Comparison of ENCODE assay signal across 26 mouse cellular contexts in genomic region chr4:21744142-21744541, GRCm38 (mm10). TPM values are rescaled to one million over a fixed set of nuclear protein-coding genes. Genes with fewer than 3 reads are reported as not detected.
DNase-seq lines count a peak whose midpoint lies in the region; ATAC-seq and TF ChIP-seq lines count a peak whose summit lies in the region.
"Not testable (repeated sequence)": the region's sequence is repeated elsewhere in the genome, so short reads cannot be mapped to it uniquely, and the experiment has no call there.
"Had no signal": no experiment of that assay in that cellular context is flagged by ENCODE, and none has a peak within 500 bp of the region (broad histone marks: within the 10 kb centered on the region; RNA-seq: fewer than 3 reads in every experiment).

No protein-coding gene starts in this region.

- H3K4me1 ChIP-seq in stomach, postnatal 0 days (replicated peaks; ENCODE audit: control insufficient read depth, insufficient read depth) = not testable (repeated sequence)

- H3K9ac ChIP-seq in stomach, postnatal 0 days (ENCODE audit: low read length) = not testable (repeated sequence)

- peak; percentile 34; the same call in 1 of the 2 replicates for TF ChIP-seq CTCF in layer of hippocampus, adult 2 months (conservative IDR thresholded peaks at IDR 0.05)
- 0 out of 2 replicates have a peak, but pooled peaks have one; percentile 26 for TF ChIP-seq CTCF in stomach, postnatal 0 days (IDR thresholded peaks at IDR 0.05; ENCODE audit: low read depth)

- ATAC-seq in megakaryocyte, adult 5-6 weeks (ENCODE audit: poor library complexity, severe bottlenecking) = peak; percentile 43; the same call in 1 of the 2 replicates
- not testable (repeated sequence) for ATAC-seq in stomach, postnatal 0 days (ENCODE audit: low FRiP score, low TSS enrichment)

- H3K27me3 ChIP-seq in stomach, postnatal 0 days (ENCODE audit: control insufficient read depth, insufficient read depth, low read length) = not testable (repeated sequence)

- peak; percentile 32 for DNase-seq in A20 (ENCODE audit: low read depth, low spot score)
- peak; percentile 32 for DNase-seq in ES-CJ7 (ENCODE audit: low read depth, low spot score)
- DNase-seq in ZHBTc4 (ENCODE audit: low read depth, low spot score) = peak; percentile 45
- peak; percentile 28 for DNase-seq in induced T-regulatory cell, adult 2 months (ENCODE audit: low read depth)
- DNase-seq in layer of hippocampus, adult 2 months (ENCODE audit: low spot score in 2 of 2); stomach, postnatal 0 days (ENCODE audit: low spot score): not testable (repeated sequence)

- H3K27ac ChIP-seq in layer of hippocampus, adult 2 months; stomach, postnatal 0 days (replicated peaks): not testable (repeated sequence)

- 95% methylated on average over 8 of the region's 8 CpGs for WGBS in stomach, postnatal 0 days

- H3K4me3 ChIP-seq in layer of hippocampus, adult 2 months; stomach, postnatal 0 days (ENCODE audit: low read depth, low read length): not testable (repeated sequence)

- H3K9me3 ChIP-seq in stomach, postnatal 0 days (ENCODE audit: control insufficient read depth, low read length) = not testable (repeated sequence)

- H3K4me2 ChIP-seq in stomach, postnatal 0 days (replicated peaks; ENCODE audit: low read depth) = not testable (repeated sequence)

- TF ChIP-seq EP300 in stomach, postnatal 0 days (optimal IDR thresholded peaks at IDR 0.05) = not testable (repeated sequence)

- H3K36me3 ChIP-seq in stomach, postnatal 0 days (ENCODE audit: control insufficient read depth, insufficient read depth, low read length) = not testable (repeated sequence)

RNA-seq across cellular contexts. Expression of gene Ccnc, which starts 16.6 kb away (rescaled TPM):
- total RNA-seq in layer of hippocampus, adult 2 months (2021) = 10 to 100 TPM; 35.2 to 37.9 TPM
- total RNA-seq in megakaryocyte, adult 5-6 weeks (2015) = 41.6 and 47.0 TPM in 2 replicates
- total RNA-seq in megakaryocyte, adult 5-6 weeks (2017) = 32.6 and 41.0 TPM in 2 replicates
- polyA plus RNA-seq in stomach, postnatal 0 days (2015; fragmentation: Nextera tagmentation; extraction: Ambion mirVana) = 23.6 and 24.6 TPM in 2 replicates

RNA-seq across cellular contexts. Expression of gene Usp45, which starts 22.8 kb away (rescaled TPM):
- 10 to 100 TPM; 49.7 to 51.8 TPM for total RNA-seq in layer of hippocampus, adult 2 months (2021)
- total RNA-seq in megakaryocyte, adult 5-6 weeks (2015) = 31.3 and 40.4 TPM in 2 replicates
- total RNA-seq in megakaryocyte, adult 5-6 weeks (2017) = 22.8 and 23.9 TPM in 2 replicates
- polyA plus RNA-seq in stomach, postnatal 0 days (2015; fragmentation: Nextera tagmentation; extraction: Ambion mirVana) = 2.7 and 3.4 TPM in 2 replicates

RNA-seq across cellular contexts. Expression of gene Tstd3, which starts 22.9 kb away (rescaled TPM):
- 10 to 100 TPM; 23.0 to 24.9 TPM for total RNA-seq in layer of hippocampus, adult 2 months (2021)
- total RNA-seq in megakaryocyte, adult 5-6 weeks (2015) = 31.1 and 40.9 TPM in 2 replicates
- total RNA-seq in megakaryocyte, adult 5-6 weeks (2017) = 32.6 and 34.4 TPM in 2 replicates
- 13.5 and 14.8 TPM in 2 replicates for polyA plus RNA-seq in stomach, postnatal 0 days (2015; fragmentation: Nextera tagmentation; extraction: Ambion mirVana)

RNA-seq across cellular contexts. Expression of gene Prdm13, which starts 58.4 kb away (rescaled TPM):
- total RNA-seq in layer of hippocampus, adult 2 months (2021) = not detected
- not detected in 2 replicates for total RNA-seq in megakaryocyte, adult 5-6 weeks (2015)
- not detected in 2 replicates for total RNA-seq in megakaryocyte, adult 5-6 weeks (2017)
- not detected in 2 replicates for polyA plus RNA-seq in stomach, postnatal 0 days (2015; fragmentation: Nextera tagmentation; extraction: Ambion mirVana)
- total RNA-seq: adrenal gland, adult 2 months; adrenal gland, postnatal 14 days; adrenal gland, postnatal 4 days; common myeloid progenitor, adult 5-6 weeks; gastrocnemius, adult 8-10 months; gastrocnemius, postnatal 25 days; heart, adult 18-20 months; heart, postnatal 14 days; heart, postnatal 4 days had no signal
- polyA plus RNA-seq: C2C12; cerebellum, adult 2 months; embryonic facial prominence, embryonic 15.5 days; forebrain, postnatal 0 days; frontal cortex, adult 2 months; gonadal fat pad, adult 2 months; heart, embryonic 10.5 days; heart, embryonic 13.5 days; heart, embryonic 16.5 days; intestine, embryonic 14.5 days had no signal
